Mouse (Mus musculus) thymus, postnatal 14 days (tissue): ENCODE results near the gene Dusp16.
A peak's percentile ranks its signal among the peaks of the same experiment; 100 is the strongest.

Source experiments
- DNase-seq: peaks from one replicate; pipeline ENCODE4 v3.0.0; 2021

Gene Dusp16

GRCm38 (mm10) chr6:134791251-134792118 is 940 bp downstream of the Dusp16 start:
- DNase-seq, result no peak

- no peak for DNase-seq
Measured at GRCm38 (mm10) chr6:134789100-134789499, 3.3 kb downstream of the Dusp16 start.

GRCm38 (mm10) chr6:134786426-134786825 is 6.0 kb downstream of the Dusp16 start:
- DNase-seq, result peak; percentile 65

- DNase-seq, result no peak
Measured at GRCm38 (mm10) chr6:134782900-134783299, 9.5 kb downstream of the Dusp16 start.

- DNase-seq, result no peak
Measured at GRCm38 (mm10) chr6:134781494-134781913, 10.9 kb downstream of the Dusp16 start.

GRCm38 (mm10) chr6:134780024-134780423 is 12.4 kb downstream of the Dusp16 start:
- DNase-seq, result no peak

- DNase-seq, result no peak
Measured at GRCm38 (mm10) chr6:134773961-134774360, 18.5 kb downstream of the Dusp16 start.

GRCm38 (mm10) chr6:134773292-134773893 is 19.0 kb downstream of the Dusp16 start:
- DNase-seq, result no peak

GRCm38 (mm10) chr6:134770339-134770738 is 22.1 kb downstream of the Dusp16 start:
- DNase-seq, result no peak

GRCm38 (mm10) chr6:134764441-134765061 is 27.9 kb downstream of the Dusp16 start:
- DNase-seq, result no peak

- no peak for DNase-seq
Measured at GRCm38 (mm10) chr6:134763436-134763835, 29.0 kb downstream of the Dusp16 start.

- no peak for DNase-seq
Measured at GRCm38 (mm10) chr6:134761808-134762207, 30.6 kb downstream of the Dusp16 start.

GRCm38 (mm10) chr6:134760926-134761544 is 31.4 kb downstream of the Dusp16 start:
- DNase-seq, result no peak

GRCm38 (mm10) chr6:134756058-134756457 is 36.4 kb downstream of the Dusp16 start:
- no peak for DNase-seq

GRCm38 (mm10) chr6:134753858-134754257 is 38.6 kb downstream of the Dusp16 start:
- DNase-seq, result no peak

- DNase-seq, result no peak
Measured at GRCm38 (mm10) chr6:134753412-134753811, 39.0 kb downstream of the Dusp16 start.

- DNase-seq, result no peak
Measured at GRCm38 (mm10) chr6:134751883-134752647, 40.4 kb downstream of the Dusp16 start.

- DNase-seq, result no peak
Measured at GRCm38 (mm10) chr6:134751087-134751486, 41.3 kb downstream of the Dusp16 start.

GRCm38 (mm10) chr6:134748126-134748525 is 44.3 kb downstream of the Dusp16 start:
- DNase-seq, result no peak

GRCm38 (mm10) chr6:134745876-134746275 is 46.5 kb downstream of the Dusp16 start:
- no peak for DNase-seq

GRCm38 (mm10) chr6:134743568-134743967 is 48.9 kb downstream of the Dusp16 start:
- no peak for DNase-seq

- DNase-seq, result no peak
Measured at GRCm38 (mm10) chr6:134736853-134737252, 55.6 kb downstream of the Dusp16 start.
